Mouse (Mus musculus): ENCODE data around the gene Pi4k2a. TPM values are rescaled to one million over a fixed set of nuclear protein-coding genes. Genes with fewer than 3 reads are reported as not detected.

Gene Pi4k2a
- 10 to 100 TPM; 39.5 TPM for total RNA-seq (2021)

DNA sequence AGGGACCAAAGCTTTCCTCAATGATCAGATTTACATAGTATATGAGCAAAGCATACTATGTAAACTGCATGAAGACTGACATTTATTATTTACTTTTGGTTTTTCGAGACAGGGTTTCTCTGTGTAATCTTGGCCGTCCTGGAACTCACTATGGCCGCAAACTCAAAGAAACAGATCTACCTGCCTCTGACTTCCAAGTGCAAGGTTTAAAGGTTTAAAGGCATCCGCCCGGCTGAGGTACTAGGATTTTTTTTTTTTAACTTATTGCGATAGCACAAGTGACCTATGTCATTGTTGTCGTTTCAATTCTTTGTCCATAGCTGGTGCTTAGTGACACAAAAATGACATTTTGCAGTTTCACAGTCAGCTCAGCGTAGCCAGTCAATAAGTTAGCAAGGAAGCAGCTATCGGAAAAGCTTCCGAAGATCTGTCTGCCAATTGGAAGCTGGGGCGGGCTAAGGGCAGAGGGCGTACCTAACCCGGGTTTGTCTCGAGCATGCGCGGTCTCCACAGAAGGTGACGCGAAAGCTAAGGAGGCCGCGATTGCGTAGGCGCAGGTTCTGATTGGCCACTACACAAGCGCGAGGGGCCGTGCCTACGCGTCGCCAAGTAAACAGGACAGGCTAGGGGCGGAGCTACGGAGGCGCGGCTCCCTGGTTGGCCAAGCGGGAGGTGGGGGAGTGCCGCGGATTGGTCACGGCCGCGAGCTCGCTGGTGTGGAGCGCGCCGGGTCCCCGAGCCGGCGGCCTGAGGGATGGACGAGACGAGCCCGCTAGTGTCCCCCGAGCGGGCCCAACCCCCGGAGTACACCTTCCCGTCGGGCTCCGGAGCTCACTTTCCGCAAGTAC is at the start of gene Pi4k2a:
Gene Pi4k2a (plus strand): TSS at position 723 of the 848 bp plus-strand sequence.
- intact Hi-C loops (cut with DNase I) = no loop called here
- peak; percentile 99 for DNase-seq

DNA sequence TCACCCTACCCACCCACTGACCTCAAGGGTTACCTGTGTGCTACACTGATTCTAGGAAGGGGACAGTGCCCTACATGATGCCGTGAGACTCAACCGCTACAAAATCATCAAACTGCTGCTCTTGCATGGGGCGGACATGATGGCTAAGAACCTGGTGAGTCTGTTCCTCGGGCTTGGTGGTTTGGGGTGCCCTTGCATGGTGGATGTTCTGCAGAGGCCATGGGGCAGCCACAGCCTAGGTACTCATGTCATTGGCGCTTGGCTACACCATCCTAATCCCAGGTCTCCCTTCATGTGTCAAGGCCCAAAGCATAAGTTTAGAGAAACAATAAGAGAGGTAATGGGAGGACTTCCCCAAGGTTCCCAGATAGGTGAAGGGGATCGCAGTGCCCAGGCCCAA is 46.3 kb upstream of the Pi4k2a start:
- DNase-seq = no peak
- intact Hi-C loops (cut with DNase I) = no loop called here

GRCm38 (mm10) chr19:42045269-42046102 is 44.8 kb upstream of the Pi4k2a start, which contains the start of gene Hoga1:
Gene Hoga1, plus strand, starts transcription at chr19:42045610.
- peak; percentile 73 for DNase-seq
- intact Hi-C loops (cut with DNase I) = no loop called here

- intact Hi-C loops (cut with DNase I) = no loop called here
- no peak for DNase-seq
Measured at GRCm38 (mm10) chr19:42050251-42050650, 40.0 kb upstream of the Pi4k2a start.

DNA sequence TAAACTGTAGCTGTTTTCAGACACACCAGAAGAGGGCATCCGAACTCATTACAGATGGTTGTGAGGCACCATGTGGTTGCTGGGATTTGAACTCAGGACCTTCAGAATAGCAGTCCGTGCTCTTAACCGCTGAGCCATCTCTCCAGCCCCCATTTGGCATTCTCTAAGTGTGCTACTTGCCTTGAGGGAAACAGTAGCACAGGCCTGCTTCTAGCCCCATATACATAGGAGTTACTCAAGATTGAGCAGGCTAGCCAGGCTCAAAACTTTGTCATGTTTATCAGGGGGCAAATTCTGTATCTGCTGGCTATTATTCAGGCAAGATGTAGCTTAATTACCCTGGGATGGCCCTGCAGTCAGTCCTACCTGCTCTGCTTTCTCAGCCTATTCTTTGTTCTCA is 38.9 kb upstream of the Pi4k2a start:
- intact Hi-C loops (cut with DNase I) = no loop called here

DNA sequence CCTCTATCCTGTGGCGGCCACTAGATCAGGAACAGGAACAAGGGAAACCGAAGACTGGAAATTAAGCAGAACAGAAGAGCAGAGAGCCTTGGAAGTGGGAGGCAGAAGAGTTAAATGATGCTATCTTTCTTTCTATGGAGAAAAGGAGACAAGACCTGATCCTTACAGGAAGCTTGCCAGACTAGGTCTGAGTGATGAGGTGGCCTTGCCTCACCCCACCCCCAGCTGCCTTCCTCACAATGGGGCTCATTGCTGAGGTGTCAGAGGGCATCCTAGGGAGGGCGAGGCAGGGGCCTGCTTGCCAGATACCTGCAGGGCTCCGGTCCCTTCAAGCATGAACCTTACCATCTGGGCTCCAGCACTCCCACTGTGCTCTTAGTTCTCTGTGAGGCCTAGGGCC is 38.3 kb upstream of the Pi4k2a start, which contains the start of gene 4933411K16Rik:
Gene 4933411K16Rik (plus strand): TSS at position 301 of the 400 bp plus-strand sequence.
- DNase-seq = no peak
- intact Hi-C loops (cut with DNase I) = no loop called here

More for the DNA sequence above, 38.9 kb upstream of the Pi4k2a start:
- DNase-seq = no peak

GRCm38 (mm10) chr19:42054255-42054654 is 36.0 kb upstream of the Pi4k2a start:
- no peak for DNase-seq
- intact Hi-C loops (cut with DNase I) = no loop called here

GRCm38 (mm10) chr19:42055881-42056280 is 34.4 kb upstream of the Pi4k2a start:
- DNase-seq = no peak
- intact Hi-C loops (cut with DNase I) = no loop called here

DNA sequence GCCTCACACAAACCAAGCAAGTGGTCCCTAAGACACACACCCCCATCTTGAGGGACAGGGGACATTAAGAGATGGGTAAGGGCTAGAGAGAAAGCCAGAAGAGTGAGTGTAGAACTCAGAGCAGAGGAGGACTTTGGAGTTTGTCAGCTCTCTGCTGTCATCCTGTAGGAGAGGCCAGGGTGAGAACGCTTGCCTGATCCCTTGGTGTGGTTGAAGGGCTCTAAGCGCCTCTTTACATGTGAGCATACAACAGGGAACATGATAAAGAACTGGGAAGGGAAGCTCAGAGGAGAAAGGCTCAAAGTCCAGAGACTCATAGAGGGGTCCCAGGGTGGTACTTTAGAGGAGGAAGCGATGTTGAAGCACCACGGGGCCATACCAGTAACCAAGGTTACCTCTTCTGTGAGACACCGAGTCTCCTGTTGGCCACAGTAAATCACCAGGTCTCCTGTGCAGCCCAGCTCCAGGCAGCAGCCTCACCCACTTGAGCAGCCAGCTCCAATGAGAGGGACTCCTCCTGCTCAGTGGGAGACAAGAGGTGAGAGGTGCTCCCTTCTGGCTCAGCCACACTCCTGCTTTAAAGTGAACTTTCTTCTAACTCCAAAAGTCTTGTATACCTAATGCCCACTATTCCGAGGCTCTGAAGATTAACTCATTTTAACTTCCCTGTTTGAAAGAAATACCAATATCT is 33.4 kb upstream of the Pi4k2a start:
- intact Hi-C loops (cut with DNase I) = no loop called here
- DNase-seq = no peak

GRCm38 (mm10) chr19:42058426-42058825 is 31.8 kb upstream of the Pi4k2a start:
- DNase-seq = no peak
- intact Hi-C loops (cut with DNase I) = no loop called here

DNA sequence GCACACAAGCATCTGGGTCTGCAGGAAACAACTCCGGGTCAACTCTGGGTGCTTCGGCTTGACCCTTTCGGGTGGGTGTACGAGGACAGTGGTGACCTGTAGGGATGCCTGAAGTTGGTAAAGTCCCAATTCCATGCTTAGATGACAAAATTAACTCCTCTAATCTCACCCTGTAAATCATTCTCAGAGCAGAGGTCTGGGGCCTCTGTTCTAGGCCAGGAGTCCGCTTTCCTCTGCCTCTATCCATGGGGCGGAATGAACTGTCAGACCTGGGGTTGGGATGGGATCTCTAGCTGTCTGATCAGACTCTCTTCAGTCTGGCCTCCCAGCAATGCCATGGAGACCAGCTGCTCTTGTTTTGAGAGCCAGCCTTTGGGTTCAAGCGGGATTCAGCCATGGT is 28.8 kb upstream of the Pi4k2a start:
- DNase-seq = no peak
- intact Hi-C loops (cut with DNase I) = no loop called here

GRCm38 (mm10) chr19:42068441-42069240 is 21.6 kb upstream of the Pi4k2a start:
- no peak for DNase-seq
- intact Hi-C loops (cut with DNase I) = no loop called here

GRCm38 (mm10) chr19:42069241-42069525 is 21.1 kb upstream of the Pi4k2a start:
- peak; percentile 26 for DNase-seq
- intact Hi-C loops (cut with DNase I) = no loop called here

DNA sequence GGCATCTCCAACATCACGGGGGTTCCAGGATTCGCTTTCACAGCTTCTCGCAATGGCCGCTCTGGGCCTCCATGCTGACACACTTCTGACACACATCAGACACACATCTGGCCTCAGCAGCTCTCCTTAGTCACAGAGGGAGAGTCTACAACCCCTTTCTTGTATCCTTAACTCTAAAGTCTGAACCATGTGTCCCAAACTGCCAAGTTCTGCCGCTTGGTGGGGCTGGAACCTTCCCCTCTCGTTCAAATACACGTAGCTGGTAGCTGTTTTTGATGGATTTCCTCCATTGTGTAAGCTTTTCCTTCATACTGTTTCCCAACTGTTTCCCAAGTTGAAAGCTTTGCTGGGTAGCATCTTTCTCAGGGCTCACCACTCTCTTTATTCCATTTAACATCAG is 19.0 kb upstream of the Pi4k2a start:
- intact Hi-C loops (cut with DNase I) = no loop called here
- no peak for DNase-seq

DNA sequence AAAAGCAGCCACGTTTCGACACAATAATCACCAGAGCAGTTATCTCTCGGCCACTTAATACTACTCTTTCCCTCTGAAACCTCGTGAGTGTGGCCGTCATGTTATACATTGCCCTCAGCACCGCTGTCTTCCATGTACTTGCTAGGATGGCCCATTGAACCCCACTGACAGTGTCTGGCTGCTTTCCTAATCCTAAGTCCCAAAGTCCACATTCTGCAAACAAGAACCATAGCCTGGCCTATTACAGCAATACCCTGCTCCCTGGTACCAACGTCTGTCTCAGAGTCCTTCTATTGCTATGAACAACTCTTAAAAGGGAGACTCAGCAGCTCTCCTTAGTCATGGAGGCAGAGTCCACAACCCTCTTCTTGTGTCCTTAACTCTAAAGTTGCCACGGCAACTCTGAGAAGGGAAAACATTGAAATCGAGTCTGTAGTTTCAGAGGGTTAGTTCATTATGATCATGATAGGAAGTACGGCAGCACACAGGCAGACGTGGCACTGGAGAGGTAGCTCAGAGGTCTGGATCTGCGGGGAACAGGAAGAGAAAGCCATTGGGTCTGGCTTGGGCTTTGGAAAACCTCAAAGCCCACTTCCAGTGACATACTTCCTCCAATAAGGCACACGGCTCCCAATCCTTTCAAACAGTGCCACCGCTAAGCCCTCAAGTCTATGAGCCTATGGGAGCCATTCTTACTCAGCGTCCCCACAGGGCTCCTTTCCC is 18.2 kb upstream of the Pi4k2a start:
- intact Hi-C loops (cut with DNase I) = no loop called here

GRCm38 (mm10) chr19:42072802-42073201 is 17.5 kb upstream of the Pi4k2a start:
- intact Hi-C loops (cut with DNase I) = no loop called here
- DNase-seq = no peak

More for the DNA sequence above, 18.2 kb upstream of the Pi4k2a start:
- DNase-seq = no peak

- intact Hi-C loops (cut with DNase I) = no loop called here
- no peak for DNase-seq
Measured at GRCm38 (mm10) chr19:42075051-42075450, 15.2 kb upstream of the Pi4k2a start.

- no peak for DNase-seq
- intact Hi-C loops (cut with DNase I) = no loop called here
Measured at GRCm38 (mm10) chr19:42075992-42076391, 14.3 kb upstream of the Pi4k2a start.

- no peak for DNase-seq
- intact Hi-C loops (cut with DNase I) = no loop called here
Measured at GRCm38 (mm10) chr19:42078566-42078965, 11.7 kb upstream of the Pi4k2a start.

GRCm38 (mm10) chr19:42079006-42079405 is 11.3 kb upstream of the Pi4k2a start:
- intact Hi-C loops (cut with DNase I) = no loop called here
- no peak for DNase-seq

Data from left cerebral cortex, postnatal 4 days (tissue).